Mouse (Mus musculus) bone marrow macrophage, adult 2 months (primary cell): ENCODE data around the gene Dock1.

ENCODE experiments used
- CTCF ChIP-seq: IDR thresholded peaks from 2 replicates; pipeline ENCODE4 v1.5.1; 2012; ENCODE audit warnings: low read depth, mild to moderate bottlenecking, low read length, moderate library complexity
- POLR2A ChIP-seq: IDR thresholded peaks from 2 replicates; pipeline ENCODE4 v1.6.1; 2012; ENCODE audit warnings: mild to moderate bottlenecking, low read depth, low read length, borderline replicate concordance

GRCm38 (mm10) chr7:134671467-134671901 is 1.0 kb downstream of the Dock1 start:
- TF ChIP-seq CTCF (no peak), POLR2A (no peak)
